Mouse (Mus musculus) intestine, embryonic 15.5 days (tissue): ENCODE results near the gene 1700020D05Rik. TPM values are rescaled to one million over a fixed set of nuclear protein-coding genes. Genes with fewer than 3 reads are reported as not detected.
A peak's percentile ranks its signal among the peaks of the same experiment; 100 is the strongest.

Source experiments
- ATAC-seq: fragments of 200-750 bp; cut with Nextera tagmentation; 2 replicates; pipeline ENCODE4 v1.8.0; 2017; ENCODE audit warnings: moderate TSS enrichment, moderate library complexity
- H3K27ac ChIP-seq: fragments of 300-500 bp; sonication (generic); 2 replicates; pipeline ENCODE4 v1.5.1; 2015; ENCODE audit warnings: mild to moderate bottlenecking, inconsistent platforms
- H3K27me3 ChIP-seq: fragments of 300-500 bp; sonication (generic); replicated peaks from 2 replicates; pipeline ENCODE4 v1.6.1; 2015; ENCODE audit warnings: inconsistent platforms
- H3K36me3 ChIP-seq: fragments of 300-500 bp; sonication (generic); 2 replicates; pipeline ENCODE4 v1.6.1; 2015; ENCODE audit warnings: inconsistent platforms
- H3K4me1 ChIP-seq: fragments of 300-500 bp; sonication (generic); replicated peaks from 2 replicates; pipeline ENCODE4 v1.6.1; 2015; ENCODE audit warnings: inconsistent platforms
- H3K4me2 ChIP-seq: fragments of 300-500 bp; sonication (generic); replicated peaks from 2 replicates; pipeline ENCODE4 v1.6.1; 2015; ENCODE audit warnings: mild to moderate bottlenecking, inconsistent platforms
- H3K4me3 ChIP-seq: fragments of 300-500 bp; sonication (generic); replicated peaks from 2 replicates; pipeline ENCODE4 v1.5.1; 2015; ENCODE audit warnings: inconsistent platforms
- H3K9ac ChIP-seq: fragments of 300-500 bp; sonication (generic); 2 replicates; pipeline ENCODE4 v1.6.1; 2015; ENCODE audit warnings: inconsistent platforms
- H3K9me3 ChIP-seq: fragments of 300-500 bp; sonication (generic); 2 replicates; pipeline ENCODE4 v1.6.1; 2016; ENCODE audit warnings: inconsistent platforms
- WGBS: fragments of 180-500 bp; shearing (Covaris S2); methylation state at CpG from one replicate; pipeline ENCODE4 v1.1.7; 2015; 5-methylcytosine and 5-hydroxymethylcytosine counted together
- polyA plus RNA-seq: library from polyadenylated mRNA; unstranded; fragments of >200 nt; fragmentation: Nextera tagmentation; extraction: Ambion mirVana; gene quantifications from 2 replicates; pipeline ENCODE4 v1.2.1, GENCODE M21; 2015

Gene 1700020D05Rik
- polyA plus RNA-seq = not detected in 2 replicates

- Histone ChIP-seq H3K4me2 (peak within 1 kb of the TSS; percentile 24; the same call in 1 of the 2 replicates), H3K27ac (no peak within 1 kb of the TSS), H3K27me3 (no peaks in the 10 kb centered on the region), H3K9me3 (no peaks in the 10 kb centered on the region), H3K36me3 (no peaks in the 10 kb centered on the region), H3K4me1 (no peaks in the 10 kb centered on the region), H3K4me3 (no peak within 1 kb of the TSS), H3K9ac (no peak within 1 kb of the TSS)
- no peak for ATAC-seq
- 53% methylated on average over 11 of the region's 17 CpGs for whole genome bisulfite sequencing
These were observed at the start of gene 1700020D05Rik for GRCm38 (mm10) chr19:5503687-5504086. 1700020D05Rik (minus strand) TSS chr19:5503787.

DNA sequence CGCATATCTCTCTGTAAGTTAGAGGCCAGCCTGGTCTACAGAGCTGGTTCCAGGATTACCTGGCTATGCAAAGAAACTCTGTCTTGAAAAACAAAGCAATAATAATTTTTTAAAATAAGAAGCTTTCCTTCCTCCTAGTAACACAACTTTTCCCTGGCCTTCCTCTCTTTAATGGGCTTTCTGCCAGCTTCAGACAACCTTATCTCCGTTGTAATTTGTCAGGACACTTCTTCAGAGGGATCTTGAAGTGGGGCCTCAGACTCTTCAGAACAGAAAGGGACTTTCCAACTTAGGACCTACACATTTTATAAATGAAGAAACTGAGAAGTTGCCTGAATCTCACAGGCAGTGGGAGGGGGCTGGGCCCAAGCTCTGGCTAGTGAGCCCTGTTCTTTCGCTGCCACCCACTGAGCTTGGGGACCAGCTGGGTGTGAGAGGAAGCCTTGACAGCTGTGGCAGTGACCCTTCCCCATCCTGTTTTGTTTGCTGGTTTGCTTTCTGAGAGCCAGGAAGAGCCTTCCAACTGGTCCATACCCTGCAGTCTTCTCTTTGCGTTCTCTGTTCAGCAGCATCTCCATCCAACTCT is 44.0 kb upstream of the 1700020D05Rik start:
- ATAC-seq = no peak
- H3K27ac ChIP-seq = no peak overlapping the region
- H3K4me1 ChIP-seq = peaks cover 4% of the 10 kb centered on the region; the same call in 1 of the 2 replicates
- no peak overlapping the region for H3K4me3 ChIP-seq
- H3K9me3 ChIP-seq = no peaks in the 10 kb centered on the region
- WGBS = 68% methylated on average over 4 of the region's 4 CpGs
- peaks cover 2% of the 10 kb centered on the region; the same call in 1 of the 2 replicates for H3K36me3 ChIP-seq
- no peaks in the 10 kb centered on the region for H3K27me3 ChIP-seq
- no peak overlapping the region for H3K9ac ChIP-seq
- no peak overlapping the region for H3K4me2 ChIP-seq

GRCm38 (mm10) chr19:5544031-5544430 is 40.4 kb upstream of the 1700020D05Rik start:
- 45% methylated on average over 11 of the region's 11 CpGs for WGBS
- Histone ChIP-seq H3K4me1 (peaks cover 4% of the 10 kb centered on the region; the same call in 1 of the 2 replicates), H3K9me3 (no peaks in the 10 kb centered on the region), H3K9ac (no peak overlapping the region), H3K4me3 (no peak overlapping the region), H3K4me2 (no peak overlapping the region), H3K36me3 (no peaks in the 10 kb centered on the region), H3K27ac (no peak overlapping the region), H3K27me3 (no peaks in the 10 kb centered on the region)
- ATAC-seq = no peak

GRCm38 (mm10) chr19:5543362-5543761 is 39.8 kb upstream of the 1700020D05Rik start:
- H3K36me3 ChIP-seq = no peaks in the 10 kb centered on the region
- ATAC-seq = no peak
- H3K27ac ChIP-seq = no peak overlapping the region
- H3K4me1 ChIP-seq = peaks cover 4% of the 10 kb centered on the region; the same call in 1 of the 2 replicates
- no peak overlapping the region for H3K4me3 ChIP-seq
- no peaks in the 10 kb centered on the region for H3K27me3 ChIP-seq
- H3K4me2 ChIP-seq = no peak overlapping the region
- WGBS = 80% methylated on average over 9 of the region's 9 CpGs
- no peak overlapping the region for H3K9ac ChIP-seq
- no peaks in the 10 kb centered on the region for H3K9me3 ChIP-seq

- no peaks in the 10 kb centered on the region for H3K9me3 ChIP-seq
- H3K4me3 ChIP-seq = no peak overlapping the region
- H3K27me3 ChIP-seq = no peaks in the 10 kb centered on the region
- 78% methylated on average over 8 of the region's 8 CpGs for WGBS
- H3K4me1 ChIP-seq = no peaks in the 10 kb centered on the region
- no peaks in the 10 kb centered on the region for H3K36me3 ChIP-seq
- no peak overlapping the region for H3K4me2 ChIP-seq
- ATAC-seq = no peak
- no peak overlapping the region for H3K27ac ChIP-seq
- H3K9ac ChIP-seq = no peak overlapping the region
These were observed 35.2 kb upstream of the 1700020D05Rik start for GRCm38 (mm10) chr19:5538786-5539185.

DNA sequence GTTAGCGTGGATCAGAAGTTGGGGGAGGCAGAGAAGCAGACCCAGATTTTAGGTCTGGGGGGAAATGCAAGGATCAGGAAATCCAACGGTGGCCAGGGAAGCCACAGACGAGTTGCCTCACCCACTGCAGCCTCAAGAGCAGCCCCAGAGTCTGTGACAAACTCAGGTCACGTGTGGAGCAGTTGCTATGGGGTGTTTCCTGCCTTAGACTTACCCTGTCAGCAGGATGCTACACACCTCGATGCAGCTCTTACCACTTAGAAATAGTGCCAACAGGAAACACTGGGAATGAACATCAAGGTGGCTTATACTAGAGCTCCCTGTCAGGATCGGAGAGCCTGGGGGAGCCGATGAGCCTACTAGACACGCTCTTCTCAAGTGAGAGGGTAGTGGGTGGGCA is 28.9 kb upstream of the 1700020D05Rik start:
- Histone ChIP-seq H3K4me2 (no peak overlapping the region), H3K4me1 (peaks cover 12% of the 10 kb centered on the region; the same call in 1 of the 2 replicates), H3K27ac (no peak overlapping the region), H3K27me3 (no peaks in the 10 kb centered on the region), H3K4me3 (no peak overlapping the region), H3K9ac (no peak overlapping the region), H3K36me3 (no peaks in the 10 kb centered on the region), H3K9me3 (no peaks in the 10 kb centered on the region)
- 67% methylated on average over 8 of the region's 8 CpGs for WGBS
- no peak for ATAC-seq

- WGBS = 54% methylated on average over 7 of the region's 7 CpGs
- Histone ChIP-seq H3K4me1 (peaks cover 12% of the 10 kb centered on the region; the same call in 1 of the 2 replicates), H3K27ac (peak overlapping the region; percentile 91), H3K4me3 (no peak overlapping the region; the same call in 1 of the 2 replicates), H3K9ac (no peak overlapping the region), H3K36me3 (no peaks in the 10 kb centered on the region), H3K9me3 (no peaks in the 10 kb centered on the region), H3K27me3 (no peaks in the 10 kb centered on the region), H3K4me2 (peak overlapping the region; percentile 63)
- ATAC-seq = no peak; the same call in 1 of the 2 replicates
These were observed 26.5 kb upstream of the 1700020D05Rik start for GRCm38 (mm10) chr19:5530138-5530524.

DNA sequence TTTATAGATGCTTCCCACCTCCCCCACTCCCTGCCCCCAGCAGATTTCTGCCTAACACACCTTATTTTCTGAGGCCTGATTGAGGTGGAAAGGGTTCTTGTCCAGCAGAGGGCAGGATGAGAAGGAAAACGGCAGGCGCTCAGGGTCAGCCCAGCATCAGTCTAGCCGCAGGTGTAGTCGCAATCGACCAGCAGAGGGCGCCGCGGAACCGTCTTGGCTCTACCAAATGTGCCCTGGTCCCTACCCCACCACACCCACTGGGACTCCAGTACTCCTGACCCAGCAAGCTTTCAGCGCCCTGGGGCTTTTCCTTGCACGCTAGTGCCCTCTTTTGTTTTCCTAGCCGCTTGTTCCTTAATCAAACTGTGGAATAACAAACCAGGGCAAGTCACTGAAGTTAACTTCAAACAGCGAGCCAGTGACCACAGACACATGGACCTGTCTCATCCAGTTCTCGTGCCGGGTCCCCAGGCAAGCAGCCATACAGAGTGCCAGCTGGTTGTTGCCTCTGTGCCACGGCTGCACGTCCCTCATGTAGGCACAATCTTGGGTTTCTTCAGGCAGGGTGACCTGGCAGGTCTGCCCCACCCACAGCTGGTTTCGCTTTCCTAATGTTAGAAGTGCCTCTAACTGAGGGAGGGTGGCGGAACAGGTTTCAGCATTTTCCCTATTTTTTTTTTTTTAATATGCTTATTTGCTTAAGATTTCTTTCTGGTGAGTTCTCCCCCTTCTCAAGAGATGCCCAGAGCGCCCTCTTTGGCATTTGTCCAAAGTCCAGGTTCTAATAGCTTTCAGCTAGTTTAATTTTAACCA is 25.9 kb upstream of the 1700020D05Rik start:
- Histone ChIP-seq H3K9me3 (no peaks in the 10 kb centered on the region), H3K9ac (peak overlapping the region; percentile 20; the same call in 1 of the 2 replicates), H3K4me2 (peak overlapping the region; percentile 63), H3K36me3 (no peaks in the 10 kb centered on the region), H3K4me1 (peaks cover 12% of the 10 kb centered on the region; the same call in 1 of the 2 replicates), H3K4me3 (peak overlapping the region; percentile 26), H3K27ac (peak overlapping the region; percentile 91), H3K27me3 (no peaks in the 10 kb centered on the region)
- WGBS = 14% methylated on average over 20 of the region's 20 CpGs
- peak; percentile 98 for ATAC-seq

DNA sequence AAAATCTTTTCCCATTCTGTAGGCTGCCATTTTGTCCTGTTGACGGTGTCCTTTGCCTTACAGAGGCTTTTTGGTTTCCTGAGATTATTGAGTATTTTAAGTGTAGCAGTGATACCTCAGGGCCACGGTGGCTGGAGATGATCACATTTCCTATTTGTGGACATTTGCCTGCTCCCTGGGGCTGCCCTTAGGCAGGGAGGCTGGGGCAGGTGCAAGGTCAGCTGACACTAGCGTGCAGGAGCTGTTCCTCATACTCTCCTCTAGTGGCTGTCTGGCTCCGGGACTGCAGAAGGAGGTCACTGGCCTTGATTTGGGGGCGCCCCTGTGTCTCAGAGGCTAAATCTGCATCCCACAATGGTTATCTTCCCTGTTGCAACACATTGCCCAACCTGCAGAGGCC is 21.6 kb upstream of the 1700020D05Rik start:
- no peak overlapping the region for H3K4me3 ChIP-seq
- H3K9me3 ChIP-seq = no peaks in the 10 kb centered on the region
- H3K4me2 ChIP-seq = no peak overlapping the region
- H3K27ac ChIP-seq = no peak overlapping the region
- ATAC-seq = no peak
- peaks cover 4% of the 10 kb centered on the region; the same call in 1 of the 2 replicates for H3K4me1 ChIP-seq
- 67% methylated on average over 5 of the region's 5 CpGs for WGBS
- H3K9ac ChIP-seq = no peak overlapping the region
- no peaks in the 10 kb centered on the region for H3K36me3 ChIP-seq
- no peaks in the 10 kb centered on the region for H3K27me3 ChIP-seq

DNA sequence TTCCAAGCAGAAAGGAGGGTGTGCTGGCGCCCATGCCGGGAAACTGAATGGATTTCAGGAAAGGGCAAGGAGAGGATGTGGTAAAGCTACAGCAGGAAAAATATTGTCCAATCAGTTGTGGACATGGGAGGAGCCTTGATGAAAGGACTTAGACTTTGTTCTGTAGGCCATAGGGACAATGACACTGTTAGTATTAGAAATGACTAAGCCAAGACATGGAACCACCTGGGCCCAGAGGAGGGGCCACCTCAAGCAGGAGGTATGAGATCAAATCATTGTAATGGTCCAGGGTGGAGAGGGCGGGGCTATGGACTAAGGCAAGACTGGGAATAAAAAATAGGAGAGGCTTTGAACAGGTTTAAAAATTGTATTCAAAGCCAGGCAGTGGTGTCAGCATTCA is 15.1 kb upstream of the 1700020D05Rik start:
- 87% methylated on average over 3 of the region's 3 CpGs for WGBS
- no peaks in the 10 kb centered on the region for H3K9me3 ChIP-seq
- H3K27me3 ChIP-seq = no peaks in the 10 kb centered on the region
- peaks cover 13% of the 10 kb centered on the region; the same call in 1 of the 2 replicates for H3K4me1 ChIP-seq
- ATAC-seq = peak; percentile 66
- H3K4me2 ChIP-seq = no peak overlapping the region
- no peak overlapping the region for H3K9ac ChIP-seq
- H3K27ac ChIP-seq = no peak overlapping the region
- no peaks in the 10 kb centered on the region for H3K36me3 ChIP-seq
- no peak overlapping the region for H3K4me3 ChIP-seq

- no peaks in the 10 kb centered on the region for H3K36me3 ChIP-seq
- ATAC-seq = no peak
- H3K4me2 ChIP-seq = no peak overlapping the region
- 75% methylated on average over 8 of the region's 8 CpGs for WGBS
- no peak overlapping the region for H3K4me3 ChIP-seq
- no peaks in the 10 kb centered on the region for H3K27me3 ChIP-seq
- no peak overlapping the region for H3K27ac ChIP-seq
- no peak overlapping the region for H3K9ac ChIP-seq
- no peaks in the 10 kb centered on the region for H3K9me3 ChIP-seq
- H3K4me1 ChIP-seq = peaks cover 13% of the 10 kb centered on the region; the same call in 1 of the 2 replicates
These were observed 13.4 kb upstream of the 1700020D05Rik start for GRCm38 (mm10) chr19:5516906-5517505.
